Mouse (Mus musculus) embryo, embryonic 10.5 days (tissue): ENCODE results near the gene Stox2.
A peak's percentile ranks its signal among the peaks of the same experiment; 100 is the strongest.

ENCODE experiments used
- DNase-seq: peaks from one replicate; pipeline ENCODE4 v3.0.0-alpha.2; 2015; ENCODE audit warnings: low spot score

Gene Stox2

DNA sequence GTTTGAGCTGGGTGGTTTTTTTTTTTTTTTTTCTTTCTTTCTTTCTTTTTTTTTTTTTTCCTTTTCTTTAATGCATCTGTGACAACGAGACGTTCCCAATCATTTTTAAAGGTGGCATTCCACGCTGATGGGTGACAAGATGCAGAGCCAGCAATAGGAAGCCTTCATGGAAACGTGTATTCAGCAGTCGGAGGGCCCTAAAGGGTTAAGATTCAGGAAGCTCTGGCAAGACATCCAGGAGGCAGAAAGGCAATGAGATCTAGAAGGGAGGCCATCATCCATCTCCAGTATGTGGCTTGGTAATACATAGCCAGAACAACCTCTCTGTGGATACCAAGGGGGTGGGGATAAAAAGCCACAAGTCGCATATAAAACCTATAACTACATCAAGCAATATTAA lies 156.5 kb downstream of the Stox2 start:
- DNase-seq, result peak; percentile 69

DNA sequence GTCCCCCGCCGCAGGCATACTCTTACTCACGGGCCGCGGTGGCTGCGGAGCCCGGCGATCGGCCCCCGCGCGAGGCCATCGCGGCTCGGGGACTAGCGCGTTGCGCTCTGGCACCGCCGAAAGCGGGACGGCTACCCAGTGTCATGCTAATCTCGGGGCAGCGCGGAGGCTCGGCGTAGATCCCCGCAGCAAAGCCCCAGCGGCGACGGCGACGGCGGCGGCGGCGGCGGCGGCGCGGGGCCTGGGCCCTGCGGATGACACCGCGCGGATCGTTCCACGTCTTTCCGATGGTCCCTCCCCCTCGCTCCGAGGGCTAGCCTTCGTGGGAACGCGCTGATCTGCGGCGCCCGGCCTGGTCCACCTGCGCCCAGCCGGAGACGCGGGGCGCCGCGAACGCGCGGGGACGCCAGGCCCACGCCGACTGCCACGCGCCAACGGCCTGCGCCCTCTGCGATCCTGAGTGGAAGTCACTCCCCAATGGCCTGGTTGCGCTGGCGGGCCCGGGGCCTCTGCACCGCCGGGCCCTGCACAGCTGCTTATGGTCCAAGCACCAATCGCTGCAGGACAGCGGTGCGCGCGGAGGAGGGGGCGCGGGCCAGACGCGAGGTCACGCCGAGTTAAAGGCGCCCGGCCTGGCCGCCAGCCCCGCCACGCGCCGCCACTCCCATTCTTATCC lies 157.2 kb downstream of the Stox2 start:
- DNase-seq, result peak; percentile 86

DNA sequence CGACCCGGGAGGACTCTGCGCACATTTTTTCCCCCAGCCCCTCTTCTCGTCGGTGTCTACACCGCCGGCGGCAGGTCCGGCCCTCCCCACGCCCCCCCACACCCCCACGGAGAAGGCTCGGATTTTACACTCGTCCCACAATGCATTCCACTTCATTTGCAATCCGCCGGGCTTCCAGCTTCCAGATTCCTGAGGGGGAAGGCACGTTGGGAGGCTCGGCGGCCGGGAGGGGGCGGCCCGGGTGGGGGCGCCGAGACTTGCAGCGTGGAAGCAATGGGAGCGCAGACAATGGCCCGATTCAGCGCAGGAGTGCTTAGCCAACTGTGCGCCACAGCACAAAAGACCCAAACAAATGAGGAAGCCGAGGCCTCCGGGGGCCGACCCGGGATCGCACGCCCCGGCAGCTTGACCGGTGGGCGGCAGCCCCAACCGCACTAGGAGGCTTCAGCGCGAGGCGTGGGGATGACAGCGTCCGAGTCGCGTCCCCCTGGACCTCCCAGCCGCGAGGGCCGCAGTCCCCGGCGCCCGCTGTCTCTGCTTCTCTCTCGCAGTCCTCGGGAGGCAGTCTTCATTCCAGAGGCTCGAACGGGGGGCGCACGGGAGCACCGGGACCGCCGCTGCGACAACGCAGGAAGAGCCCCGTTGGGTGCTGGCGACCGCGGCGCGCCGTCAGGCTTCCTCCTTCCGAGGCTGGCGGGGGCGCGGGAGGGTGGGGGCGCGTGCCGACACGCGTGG lies 157.9 kb downstream of the Stox2 start:
- DNase-seq, result peak; percentile 77

DNA sequence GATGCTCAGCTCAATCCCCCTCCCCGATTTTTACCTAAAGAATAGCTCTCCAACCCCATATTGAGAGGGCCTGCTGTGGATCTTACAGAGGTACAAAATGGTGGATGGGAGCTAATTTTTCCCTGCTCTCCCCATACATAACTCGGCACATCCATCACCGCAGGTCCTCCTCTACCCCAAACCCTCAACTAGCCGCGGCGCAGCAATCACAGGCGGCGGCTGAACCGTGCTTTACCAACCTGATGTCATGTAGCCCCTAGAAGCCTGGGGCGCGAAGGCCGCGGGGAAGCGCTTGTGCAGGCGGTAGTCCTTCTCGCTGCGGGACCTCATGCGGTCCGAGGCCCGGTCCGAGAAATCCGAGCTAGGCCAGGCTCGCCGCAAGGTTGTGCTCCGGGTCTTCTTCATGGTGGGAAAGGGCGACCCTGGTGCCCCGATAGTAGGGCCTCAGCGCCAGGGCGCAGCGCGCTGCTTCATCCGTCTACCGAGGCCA lies 158.5 kb downstream of the Stox2 start:
- peak; percentile 70 for DNase-seq

DNA sequence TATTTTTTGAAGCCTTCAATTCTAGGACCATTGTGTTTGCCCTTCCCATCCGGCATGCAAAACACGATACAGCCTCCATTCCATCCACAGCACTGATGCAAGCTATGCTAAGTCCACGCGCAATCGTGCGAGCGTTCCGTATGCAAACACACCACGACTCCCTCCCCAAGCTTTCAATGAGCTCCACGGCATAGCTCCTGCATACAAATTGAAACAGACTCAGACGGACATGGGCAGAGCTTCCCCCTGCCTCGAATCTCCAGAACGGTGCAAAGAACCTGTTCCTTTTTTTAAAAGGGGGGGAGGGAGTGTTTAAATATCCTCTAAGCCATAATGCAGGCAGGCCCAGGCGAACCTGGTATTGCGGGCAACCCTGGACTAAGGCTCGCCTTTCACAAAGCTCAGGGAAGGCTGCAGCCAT lies 159.0 kb downstream of the Stox2 start:
- DNase-seq, result peak; percentile 68

DNA sequence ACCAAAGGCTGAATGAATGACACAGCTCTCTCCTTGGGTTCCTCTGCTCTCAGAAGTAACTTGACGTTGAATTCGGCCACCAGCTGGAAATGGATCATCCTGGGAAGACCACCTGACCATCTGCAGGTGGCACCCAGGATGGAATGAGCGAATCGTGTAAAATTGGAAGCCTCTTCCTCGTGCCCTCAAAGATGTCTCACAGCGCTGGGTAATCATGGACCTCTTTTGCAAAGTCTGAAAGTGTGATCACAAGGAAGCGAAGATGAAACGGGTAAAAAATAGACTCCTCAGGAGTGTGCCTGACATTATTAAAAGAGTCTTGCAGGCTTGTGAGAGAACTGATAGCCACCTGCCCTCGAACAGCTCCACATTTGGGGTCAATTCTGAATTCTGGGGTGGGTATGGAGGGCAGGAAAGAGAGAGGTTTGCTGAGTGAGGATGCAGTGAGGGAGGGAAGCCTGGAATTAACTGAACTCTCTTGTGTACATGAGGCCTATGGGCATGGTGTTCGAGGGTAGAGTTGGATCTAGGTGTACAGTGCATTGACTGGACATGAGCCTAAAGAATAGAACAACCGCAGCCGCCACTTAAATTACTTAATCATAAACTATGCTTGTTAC lies 160.0 kb downstream of the Stox2 start:
- DNase-seq, result no peak

DNA sequence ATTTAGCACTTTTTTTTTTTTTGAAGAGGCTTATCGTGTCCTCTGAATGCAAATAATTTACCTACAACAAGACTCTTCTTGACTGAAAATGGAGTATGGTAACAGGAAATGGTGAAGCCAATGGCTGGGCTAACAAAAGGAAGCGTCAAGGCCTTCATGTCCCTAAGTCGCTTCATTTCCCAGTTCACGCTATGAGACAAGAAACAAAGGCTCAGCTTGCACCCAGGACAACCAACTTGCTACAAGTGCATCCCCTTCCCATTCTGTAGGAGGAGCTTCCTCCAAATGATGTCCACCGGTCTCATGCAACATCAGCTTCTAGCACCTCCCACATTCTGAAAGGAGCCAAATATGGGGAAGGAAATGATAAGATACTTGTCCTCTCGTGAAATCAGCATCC lies 160.7 kb downstream of the Stox2 start:
- DNase-seq, result peak; percentile 58

DNA sequence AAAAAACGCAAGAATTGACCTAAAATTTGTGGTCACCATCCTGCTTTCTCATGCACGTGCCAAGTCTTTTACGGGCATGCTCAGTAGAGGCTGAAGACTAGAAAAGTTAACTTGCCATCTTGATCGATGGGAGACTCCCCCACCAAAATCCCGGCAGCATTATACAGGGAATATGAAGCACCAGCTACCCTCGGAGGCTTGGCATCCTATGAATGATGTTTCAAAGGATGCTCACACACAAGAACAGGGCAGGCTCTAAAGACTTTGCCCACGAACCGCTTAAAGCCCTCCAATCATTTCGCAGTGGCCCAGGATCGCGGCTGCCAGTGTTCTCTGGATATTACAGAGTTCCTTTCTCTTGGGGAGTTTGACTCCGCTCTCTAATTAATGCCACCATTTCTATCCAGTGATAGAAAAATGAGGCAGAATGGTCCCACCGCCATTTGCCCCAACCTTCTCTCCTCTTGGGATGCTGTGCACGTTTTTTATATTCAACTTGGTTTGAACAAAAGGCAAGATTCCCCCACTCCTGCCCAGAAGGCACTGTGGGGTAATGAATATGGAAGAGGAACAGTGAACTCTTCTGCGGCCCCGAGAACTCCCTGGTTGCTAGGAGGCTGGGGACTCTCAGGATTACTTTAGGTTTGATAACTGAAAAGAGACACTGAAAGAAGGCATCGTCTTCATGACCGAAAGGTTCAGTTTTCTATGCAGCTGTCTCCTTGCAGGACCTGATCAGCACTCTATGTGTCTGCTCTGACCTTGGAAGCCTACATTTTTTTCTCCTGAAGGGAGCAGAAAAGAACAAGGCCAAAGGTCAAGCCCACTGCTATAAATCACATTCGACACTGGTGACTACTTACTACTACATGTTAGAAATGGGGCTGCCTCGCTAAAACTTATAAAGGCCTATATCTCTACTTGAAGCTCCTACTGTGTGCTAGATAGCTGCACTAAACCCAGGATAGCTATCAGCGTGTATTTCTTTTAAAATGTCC lies 161.5 kb downstream of the Stox2 start:
- DNase-seq, result peak; percentile 90

DNA sequence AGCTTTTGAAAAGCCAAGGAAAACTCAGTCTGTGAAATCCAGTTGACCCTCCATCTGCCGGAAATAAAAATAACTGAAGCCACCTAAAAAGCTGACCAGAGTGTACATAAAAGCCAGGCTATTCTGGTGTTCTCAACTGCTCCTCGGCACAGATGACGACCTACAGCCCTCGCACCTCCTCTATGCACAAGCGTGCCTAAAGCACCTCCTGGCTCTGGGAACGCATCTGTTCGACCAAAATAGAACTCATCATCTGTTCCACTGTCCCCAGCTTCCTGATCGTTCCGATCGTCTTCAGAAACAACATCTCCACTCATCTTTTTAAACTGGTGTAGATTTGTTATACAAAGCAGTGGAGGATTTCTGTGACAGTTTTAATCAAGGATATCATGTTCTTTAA lies 166.3 kb downstream of the Stox2 start:
- DNase-seq, result no peak

DNA sequence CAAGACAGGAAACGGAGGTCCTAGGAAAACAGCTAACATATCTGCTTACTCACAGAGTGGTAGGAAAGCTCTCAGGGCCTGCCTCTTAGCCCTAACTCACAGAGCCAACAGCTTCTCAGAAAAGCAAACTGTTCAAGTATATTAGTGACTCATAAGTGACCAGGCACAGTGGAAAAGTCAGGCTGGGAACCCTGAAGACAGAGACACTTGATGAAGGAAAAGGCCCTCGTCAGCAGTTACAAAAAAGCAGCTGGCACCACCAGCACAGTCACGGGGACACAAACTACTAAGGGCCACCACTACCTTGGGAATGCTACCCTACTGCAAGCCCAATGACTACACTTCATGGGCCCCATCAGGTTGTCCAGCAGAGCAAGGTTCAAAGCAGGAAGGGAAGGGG lies 168.0 kb downstream of the Stox2 start:
- no peak for DNase-seq

DNA sequence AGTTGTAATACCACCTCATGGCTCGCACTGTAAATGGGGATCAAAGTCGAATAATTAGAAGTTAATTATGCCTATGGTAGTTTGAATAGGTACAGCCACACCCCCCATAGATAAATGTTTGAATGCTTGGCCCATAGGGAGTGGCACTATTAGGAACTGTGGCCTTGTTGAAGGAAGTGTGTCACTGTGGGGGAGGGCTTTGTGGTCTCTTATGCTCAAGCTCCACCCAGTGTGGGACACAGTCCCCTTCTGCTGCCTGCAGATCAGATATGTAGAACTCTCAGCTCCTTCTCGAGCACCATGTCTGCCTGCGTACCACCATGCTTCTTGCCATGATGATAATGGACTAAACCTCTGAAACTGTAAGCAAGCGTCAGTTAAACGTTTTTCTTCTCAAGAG lies 177.2 kb downstream of the Stox2 start:
- no peak for DNase-seq

DNA sequence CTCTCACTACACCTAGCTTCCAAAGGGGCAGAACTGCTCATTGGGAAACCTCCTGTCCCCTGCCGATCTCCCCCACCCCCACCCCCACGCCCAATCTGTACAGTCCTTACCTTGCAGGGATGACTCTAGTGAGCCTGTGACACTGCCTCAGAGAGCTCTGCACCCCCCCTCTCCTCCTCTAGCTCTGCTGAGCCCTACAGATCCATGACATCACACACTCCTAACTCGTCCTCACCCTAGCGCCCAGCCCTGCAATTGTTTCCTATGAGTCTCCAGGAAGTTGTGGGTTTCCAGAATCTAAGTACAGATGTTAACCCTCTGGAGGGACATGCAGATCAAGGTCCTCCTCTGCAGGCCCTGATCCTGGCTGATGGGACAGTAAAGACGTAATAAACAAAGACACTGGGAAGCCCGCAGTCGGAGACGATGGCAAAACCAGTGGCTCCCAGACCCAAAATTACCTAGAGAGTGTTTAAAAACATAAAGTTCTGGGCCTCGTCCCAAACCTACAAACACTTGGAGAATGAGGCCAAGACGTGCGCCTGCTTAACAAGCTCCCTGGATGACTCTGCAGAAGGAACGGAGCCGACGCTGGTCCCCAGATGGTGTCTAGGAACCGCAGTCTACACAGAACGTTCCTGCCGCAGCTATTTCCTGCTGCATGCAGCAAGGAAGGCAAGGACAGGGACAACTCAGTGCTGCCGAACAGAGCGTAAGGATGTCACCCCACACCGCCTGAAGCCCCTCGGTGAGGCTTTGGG lies 177.9 kb downstream of the Stox2 start:
- DNase-seq, result no peak

DNA sequence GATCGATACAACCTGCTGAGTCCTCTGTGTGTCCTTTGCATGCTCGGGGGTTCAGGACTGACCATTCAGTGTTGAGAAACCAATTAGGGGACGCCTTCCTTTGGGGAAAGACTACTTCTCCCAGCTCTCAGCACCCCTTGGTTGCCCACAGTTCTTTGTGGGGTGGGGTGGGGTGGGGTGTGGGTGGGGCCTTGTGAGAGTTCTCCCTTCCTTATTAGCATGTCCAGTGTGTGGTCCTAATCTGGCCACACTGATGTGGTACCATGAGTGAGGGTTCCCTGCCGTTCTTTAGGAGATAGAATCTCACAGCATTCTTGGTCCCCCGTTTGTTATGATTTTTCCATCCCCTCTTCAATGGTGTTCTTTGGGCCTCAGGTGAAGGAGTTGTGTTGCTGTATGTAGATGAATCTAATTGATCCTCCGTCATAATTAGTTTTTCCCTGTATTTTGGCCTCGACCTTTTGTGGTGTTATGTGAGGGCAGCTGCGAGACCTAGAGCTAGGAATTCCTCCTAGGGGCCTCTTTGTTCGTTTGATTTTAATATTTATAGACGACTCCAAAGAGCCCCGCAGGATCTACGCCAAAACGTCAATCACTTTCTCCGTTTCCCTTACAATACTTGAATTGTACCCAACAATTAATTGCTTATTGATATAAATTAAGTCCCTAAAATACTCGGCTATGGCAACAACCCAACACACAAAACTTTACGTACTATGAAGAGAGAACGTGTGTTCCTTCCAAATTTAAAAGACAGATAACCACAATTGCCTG lies 182.9 kb downstream of the Stox2 start:
- DNase-seq, result no peak

DNA sequence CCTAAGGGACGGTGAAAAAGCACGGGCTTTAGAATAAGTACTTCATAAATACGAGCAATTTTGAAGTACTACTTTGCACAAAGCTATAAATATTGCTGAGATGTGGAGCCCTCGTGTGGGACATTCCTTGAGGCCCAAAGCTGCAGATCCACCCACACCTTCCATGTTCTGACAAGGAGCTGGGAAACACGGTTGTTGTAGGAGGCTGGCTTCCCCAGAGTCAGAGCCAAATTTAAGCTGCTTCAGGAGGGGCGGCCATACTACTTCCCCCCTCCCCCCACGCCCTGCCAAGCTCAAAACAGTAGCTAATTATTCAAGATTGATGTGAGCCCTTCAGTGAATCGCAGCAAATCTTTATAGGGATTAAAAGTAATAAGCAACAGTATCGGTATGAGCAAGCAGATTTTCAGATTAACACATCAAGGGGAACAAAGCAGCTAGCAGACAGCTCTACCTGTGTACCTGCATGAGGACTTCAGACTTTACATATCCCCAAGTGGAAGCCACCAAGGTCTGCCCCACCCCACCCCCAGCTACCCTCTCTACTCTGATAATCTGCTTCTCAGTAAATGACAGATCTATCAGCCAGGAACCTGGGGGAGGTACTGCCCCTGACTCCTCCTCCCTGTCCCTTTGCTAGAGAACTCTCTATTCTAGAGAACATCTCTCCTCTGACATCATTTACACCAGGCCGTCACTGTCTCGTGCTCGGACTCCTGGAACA lies 185.2 kb downstream of the Stox2 start:
- DNase-seq, result no peak

DNA sequence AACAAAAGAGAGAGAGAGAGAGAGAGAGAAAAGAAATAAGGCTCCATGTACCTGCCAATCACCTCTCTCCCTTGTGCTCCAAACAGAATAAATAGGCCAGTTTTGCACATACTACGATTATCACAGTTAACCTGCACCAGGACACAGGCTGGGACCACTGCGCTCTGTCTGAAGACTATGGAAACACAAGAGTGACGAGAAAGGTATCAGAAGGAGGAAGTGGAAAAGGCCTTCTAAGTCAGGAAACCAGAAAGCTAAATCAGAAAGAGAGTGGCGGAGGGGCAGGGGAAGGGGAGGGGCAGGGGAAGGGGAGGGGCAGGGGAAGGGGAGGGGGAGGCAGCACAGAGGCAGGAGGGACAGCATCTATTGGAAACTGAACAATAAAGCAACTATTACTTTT lies 195.3 kb downstream of the Stox2 start:
- DNase-seq, result no peak

DNA sequence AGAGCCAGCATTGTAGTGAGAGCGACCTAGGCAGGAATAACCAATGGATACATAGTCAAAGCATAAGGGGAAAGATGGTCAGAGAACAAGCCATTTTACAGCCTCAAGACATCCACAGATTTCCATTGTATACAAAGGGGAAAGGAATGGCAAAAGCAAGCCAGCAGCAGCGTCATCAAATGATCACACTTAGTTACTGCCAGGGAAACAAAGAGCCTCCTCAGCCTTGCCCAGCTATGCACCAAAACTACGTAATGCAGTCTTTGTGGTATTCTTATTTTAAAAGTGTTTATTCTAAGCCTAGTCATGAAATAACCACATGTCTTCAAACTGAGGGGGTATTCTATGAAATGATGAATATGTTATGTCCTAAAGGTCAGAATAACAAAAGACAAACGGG lies 201.0 kb downstream of the Stox2 start:
- DNase-seq, result no peak

DNA sequence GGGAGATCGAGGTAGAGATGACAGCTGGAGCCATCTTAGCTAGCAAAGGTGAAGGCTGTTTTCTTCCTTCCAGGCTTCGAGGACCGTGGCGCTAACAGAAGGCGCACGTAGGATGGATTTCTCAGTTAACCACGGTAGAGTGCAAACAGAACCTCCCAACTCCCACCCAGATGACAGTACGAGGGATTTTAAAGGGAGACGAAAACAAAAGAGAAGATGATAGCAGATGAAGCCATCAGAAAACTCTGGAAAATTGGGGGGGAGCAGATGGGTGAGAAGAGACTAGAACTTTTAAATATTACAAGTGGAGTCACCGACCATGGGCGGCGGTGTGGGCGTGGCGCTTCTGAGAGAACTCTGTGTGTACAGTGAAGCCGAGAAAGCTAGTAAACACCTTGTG lies 202.0 kb downstream of the Stox2 start:
- no peak for DNase-seq

DNA sequence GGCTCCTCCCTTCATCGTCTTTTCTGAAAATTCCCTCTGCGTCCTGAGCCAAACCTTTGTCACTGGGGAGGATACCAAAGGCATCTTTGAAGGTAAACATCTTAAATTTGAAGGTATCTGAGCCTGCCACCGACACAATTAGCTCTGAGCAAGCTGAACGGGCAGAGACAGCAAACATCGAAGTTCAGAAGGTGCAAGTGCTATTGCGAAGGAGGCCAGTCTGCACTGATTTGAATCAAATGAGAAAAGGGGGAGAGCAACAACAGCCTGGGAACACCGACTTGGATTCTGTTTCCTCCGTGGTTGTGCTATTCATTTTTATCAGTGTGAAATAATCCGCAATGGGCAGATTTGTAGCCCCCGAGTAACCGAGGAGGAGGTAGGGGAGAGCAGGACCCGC lies 202.5 kb downstream of the Stox2 start:
- DNase-seq, result no peak

DNA sequence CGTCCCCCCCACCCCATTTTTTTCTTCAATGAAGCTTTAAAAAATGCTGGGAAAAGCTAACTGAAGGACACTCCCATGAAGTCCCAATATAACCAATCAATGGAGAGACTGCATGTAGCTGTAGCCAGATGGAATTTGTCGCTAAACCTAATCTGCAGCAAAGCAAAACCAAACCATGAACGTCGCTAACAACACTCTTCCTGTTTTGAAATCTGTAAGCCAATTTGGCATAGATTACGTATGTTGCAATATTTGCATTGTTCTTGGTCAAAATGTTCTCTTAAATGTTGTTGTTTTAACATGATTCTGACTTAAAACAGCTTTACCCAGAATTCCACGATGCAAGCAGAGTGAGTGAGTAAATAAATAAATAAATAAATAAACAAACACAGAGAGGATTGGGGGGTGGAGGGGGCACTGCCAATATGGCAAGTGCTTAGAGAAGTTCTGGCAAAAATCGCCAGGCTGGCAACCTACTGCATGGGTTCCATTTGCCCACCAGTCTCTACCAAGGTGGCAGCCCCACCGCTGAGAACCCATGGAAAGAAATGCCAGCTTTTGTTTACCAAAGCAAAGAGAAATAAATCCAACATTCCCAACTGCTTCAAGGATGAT lies 203.0 kb downstream of the Stox2 start:
- no peak for DNase-seq
